Mouse (Mus musculus) bone marrow macrophage, adult 2 months (primary cell): ENCODE results near the gene Polg. TPM values are rescaled to one million over a fixed set of nuclear protein-coding genes. Genes with fewer than 3 reads are reported as not detected.

Experiments
- H3K27ac ChIP-seq: 2 replicates; pipeline ENCODE4 v1.5.1; 2012; ENCODE audit warnings: low read depth, low read length; ENCODE audit not compliant: insufficient read depth
- H3K4me1 ChIP-seq: 2 replicates; pipeline ENCODE4 v1.6.1; 2012; ENCODE audit warnings: low read length; ENCODE audit not compliant: control insufficient read depth, insufficient read depth
- H3K4me3 ChIP-seq: 2 replicates; pipeline ENCODE4 v1.5.1; 2012; ENCODE audit warnings: mild to moderate bottlenecking, low read length, moderate library complexity; ENCODE audit not compliant: insufficient read depth
- CTCF ChIP-seq: IDR thresholded peaks from 2 replicates; pipeline ENCODE4 v1.5.1; 2012; ENCODE audit warnings: low read depth, mild to moderate bottlenecking, low read length, moderate library complexity
- POLR2A ChIP-seq: IDR thresholded peaks from 2 replicates; pipeline ENCODE4 v1.6.1; 2012; ENCODE audit warnings: mild to moderate bottlenecking, low read depth, low read length, borderline replicate concordance
- polyA plus RNA-seq: library from polyadenylated mRNA; stranded (reverse); fragments of >200 nt; gene quantifications from 2 replicates; pipeline ENCODE4 v1.2.4, GENCODE M21; 2012; ENCODE audit not compliant: missing spikeins, insufficient read depth, insufficient read length

The Polg gene
- polyA plus RNA-seq, 1 experiment, result 56.9 TPM

GRCm38 (mm10) chr7:79503103-79503455 lies 36.9 kb upstream of the Polg start:
- H3K27ac ChIP-seq, result no peak overlapping the region
- H3K4me1 ChIP-seq, result no peaks in the 10 kb centered on the region
- H3K4me3 ChIP-seq, result no peak overlapping the region
- no peak for TF ChIP-seq POLR2A
- TF ChIP-seq CTCF, result no peak

- TF ChIP-seq POLR2A, result no peak
- TF ChIP-seq CTCF, result no peak
- Histone ChIP-seq H3K4me3 (no peak overlapping the region), H3K27ac (no peak overlapping the region), H3K4me1 (no peaks in the 10 kb centered on the region)
These were observed 36.3 kb upstream of the Polg start for GRCm38 (mm10) chr7:79502152-79503102.

DNA sequence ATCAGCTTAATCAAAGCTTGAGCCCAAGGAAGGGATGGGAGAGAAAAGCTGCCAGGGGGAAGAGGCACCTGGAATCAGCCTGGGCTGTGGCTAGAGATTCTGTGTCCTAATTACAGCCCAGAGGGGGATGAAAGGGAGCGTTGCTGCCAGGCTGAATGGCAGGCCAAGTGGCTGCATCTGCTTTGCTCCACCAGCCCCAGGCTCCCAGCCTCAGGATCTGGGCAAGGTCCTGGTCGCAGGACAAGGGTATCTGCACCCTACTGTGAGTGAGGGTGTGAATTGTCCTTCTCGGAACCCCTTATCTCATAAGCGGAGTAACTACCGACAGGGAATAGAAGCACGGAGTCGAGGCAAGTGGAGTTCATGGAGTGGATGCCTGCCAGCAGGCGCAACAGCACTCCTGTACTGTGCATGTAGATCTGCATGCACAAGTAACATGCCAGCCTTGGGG lies 35.4 kb upstream of the Polg start:
- Histone ChIP-seq H3K27ac (no peak overlapping the region), H3K4me3 (no peak overlapping the region), H3K4me1 (no peaks in the 10 kb centered on the region)
- TF ChIP-seq POLR2A (no peak), CTCF (no peak)

DNA sequence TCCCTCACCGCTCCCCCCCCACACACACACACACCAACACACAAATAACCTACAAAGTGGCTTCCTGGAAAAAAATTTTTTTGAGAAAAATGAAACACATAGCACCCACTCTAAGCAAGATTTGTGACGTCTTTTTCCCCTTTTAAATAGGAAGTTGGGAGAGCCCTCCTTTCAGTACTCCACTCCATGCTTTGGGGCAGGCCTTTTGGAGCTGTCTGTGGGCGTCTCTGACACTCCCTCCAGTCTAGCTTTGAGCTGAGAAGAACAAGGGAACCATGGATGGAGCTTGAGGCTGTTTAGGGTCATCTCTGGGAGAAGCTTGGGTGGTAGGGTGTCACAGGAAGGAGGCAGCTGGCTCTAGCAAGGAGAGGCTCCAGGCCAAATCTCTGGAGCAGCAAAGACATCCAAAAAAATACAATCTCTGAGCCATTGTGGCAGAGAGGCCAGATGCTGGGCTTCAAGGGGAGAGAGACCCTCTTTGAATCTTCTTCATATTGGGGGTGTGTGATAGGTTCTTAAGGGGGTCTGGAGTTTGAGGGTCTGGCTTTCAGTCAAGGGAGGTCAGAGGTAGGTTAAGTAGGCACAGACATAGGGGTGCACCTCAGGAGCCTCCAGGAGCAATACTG lies 34.6 kb upstream of the Polg start:
- H3K4me1 ChIP-seq, result no peaks in the 10 kb centered on the region
- no peak for TF ChIP-seq POLR2A
- no peak for TF ChIP-seq CTCF
- no peak overlapping the region for H3K4me3 ChIP-seq
- no peak overlapping the region for H3K27ac ChIP-seq

DNA sequence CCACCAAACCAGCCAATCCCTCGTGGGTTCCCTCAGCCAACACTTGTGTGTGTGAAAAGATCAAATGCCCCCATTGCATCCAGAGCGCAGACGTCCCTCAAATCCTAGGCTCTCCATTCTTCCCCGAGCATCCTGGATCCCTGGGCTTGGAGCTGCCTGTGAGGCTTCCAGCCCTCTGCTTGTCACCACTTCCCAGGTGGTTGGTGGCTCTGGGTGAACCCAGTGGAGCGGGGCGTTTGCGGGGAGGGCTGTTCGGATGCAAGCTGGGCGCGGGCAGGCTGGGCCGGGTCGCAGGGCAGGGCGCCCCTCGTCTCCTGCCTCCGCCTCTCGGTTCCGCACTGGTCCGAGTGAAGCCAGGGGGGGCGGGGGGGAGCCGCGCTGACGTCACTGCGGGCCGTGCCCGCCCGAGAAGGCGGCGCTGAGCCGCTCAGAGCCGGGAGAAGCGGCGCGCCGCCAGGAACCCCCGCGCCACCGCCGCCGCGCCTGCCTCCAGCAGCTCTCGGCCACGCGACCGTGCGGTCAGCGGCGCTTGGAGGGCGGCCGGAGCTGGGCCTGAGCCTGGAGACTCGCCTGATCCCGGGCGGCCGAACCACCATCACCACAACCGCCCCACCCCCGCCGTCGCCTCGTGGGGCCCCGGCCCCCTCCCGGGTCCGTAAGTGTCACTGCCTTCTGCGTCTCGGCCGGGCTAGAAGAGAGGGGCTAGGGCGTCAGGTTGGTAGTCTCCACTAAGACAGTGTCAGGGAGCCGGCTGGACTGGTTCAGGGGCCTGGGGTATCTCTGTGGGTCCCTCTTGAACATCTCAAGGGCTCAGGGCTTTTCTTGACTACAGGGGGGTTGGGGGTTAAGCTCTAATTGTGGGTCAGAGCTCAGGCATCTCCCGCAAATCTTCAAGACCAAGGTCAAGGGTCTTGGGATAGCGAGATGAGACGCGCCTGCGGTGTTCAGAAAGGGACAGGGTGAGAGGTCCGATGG lies 33.7 kb upstream of the Polg start:
- no peak overlapping the region for H3K4me3 ChIP-seq

GRCm38 (mm10) chr7:79498965-79499595 lies 32.9 kb upstream of the Polg start:
- H3K4me3 ChIP-seq, result no peak overlapping the region
- H3K27ac ChIP-seq, result no peak overlapping the region
- no peaks in the 10 kb centered on the region for H3K4me1 ChIP-seq
- TF ChIP-seq POLR2A (no peak), CTCF (no peak)

More for the DNA sequence above, 33.7 kb upstream of the Polg start:
- H3K4me1 ChIP-seq, result no peaks in the 10 kb centered on the region
- TF ChIP-seq CTCF (no peak), POLR2A (no peak)
- H3K27ac ChIP-seq, result no peak overlapping the region

GRCm38 (mm10) chr7:79498356-79498755 lies 32.2 kb upstream of the Polg start:
- Histone ChIP-seq H3K4me3 (no peak overlapping the region), H3K27ac (no peak overlapping the region), H3K4me1 (no peaks in the 10 kb centered on the region)
- TF ChIP-seq POLR2A (no peak), CTCF (no peak)

DNA sequence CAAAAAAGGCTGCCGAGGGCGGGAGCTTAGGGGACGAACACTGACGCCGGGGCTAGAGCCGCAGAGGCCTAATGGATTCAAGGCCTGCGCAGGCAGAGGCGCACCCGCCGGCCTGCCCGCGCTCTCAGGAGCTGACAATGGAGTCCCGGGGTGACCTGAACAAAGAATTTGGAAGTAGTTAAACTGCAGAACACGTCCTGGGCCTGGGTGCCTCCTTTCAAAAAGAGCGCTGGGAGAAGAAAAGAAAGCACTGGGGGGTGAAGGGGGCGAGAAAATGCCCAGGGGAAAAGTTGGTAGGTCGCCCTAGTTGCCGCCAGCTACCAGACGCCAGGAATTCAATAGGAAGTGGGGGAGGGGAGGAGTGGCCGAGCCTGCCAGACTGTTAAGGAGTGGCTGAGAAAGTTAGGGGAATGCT lies 31.5 kb upstream of the Polg start:
- Histone ChIP-seq H3K27ac (no peak overlapping the region), H3K4me1 (no peaks in the 10 kb centered on the region), H3K4me3 (no peak overlapping the region)
- TF ChIP-seq CTCF (no peak), POLR2A (no peak)

DNA sequence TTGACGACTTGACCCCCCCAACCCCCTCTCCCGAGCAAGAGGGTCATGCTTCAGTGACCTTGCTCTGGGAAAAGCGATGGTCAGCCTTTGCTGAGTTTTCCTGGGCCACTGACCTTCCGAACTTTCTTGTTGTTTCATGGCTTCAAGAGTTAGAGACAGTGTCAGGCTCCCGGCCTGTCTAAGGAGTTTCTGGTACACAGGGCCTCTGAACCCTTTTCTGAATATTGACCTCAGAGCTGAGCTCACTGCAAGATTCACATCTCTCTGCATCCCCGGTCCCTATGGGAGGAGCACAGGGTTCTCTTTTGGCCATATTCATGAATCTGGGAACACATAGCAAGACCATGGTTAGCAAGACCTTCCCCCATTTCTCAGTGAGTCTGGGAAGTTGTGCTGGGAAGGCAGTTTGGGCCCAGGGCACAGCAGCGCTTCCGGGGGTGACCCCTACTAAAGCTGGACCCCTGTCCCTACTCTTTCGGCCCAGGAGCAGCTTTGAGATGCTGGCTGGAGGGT lies 30.7 kb upstream of the Polg start:
- H3K27ac ChIP-seq, result no peak overlapping the region
- TF ChIP-seq CTCF (no peak), POLR2A (no peak)
- H3K4me3 ChIP-seq, result no peak overlapping the region
- H3K4me1 ChIP-seq, result no peaks in the 10 kb centered on the region
